Mouse (Mus musculus): ENCODE measurements at regions not wholly inside any gene's neighbourhood (a gene's known extent, or its start where the extent isn't known, plus 50 kb on each side); places are given as distances from the start of the nearest gene placed in this dataset.

DNA sequence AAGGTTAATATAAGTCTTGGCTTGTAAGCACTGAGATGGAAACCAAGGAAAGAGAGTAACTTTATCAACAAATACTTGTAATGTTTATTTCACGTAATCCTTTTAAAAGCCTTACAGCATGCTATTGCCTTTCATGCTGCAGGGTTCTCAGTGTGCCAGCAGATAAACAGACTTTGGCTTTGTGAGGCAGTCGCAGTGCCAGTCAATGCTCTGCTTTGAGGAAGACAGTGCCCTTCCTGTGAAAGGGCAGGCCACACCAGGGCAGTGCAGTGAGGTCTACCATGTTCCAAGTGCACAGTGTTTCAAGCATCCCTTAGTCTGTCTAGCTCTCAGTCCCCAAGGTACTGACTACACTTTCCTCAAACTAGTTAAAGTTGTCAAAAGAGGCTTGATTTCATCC, 360.6 kb downstream of the Serpinb8 start:
- TF ChIP-seq POLR2A (IDR thresholded peaks at IDR 0.05; ENCODE audit: low read depth, low read length) (no peak), CTCF (conservative IDR thresholded peaks at IDR 0.05; ENCODE audit: insufficient read depth, insufficient read length, low read depth, low read length) (no peak)
